Mouse (Mus musculus) MEL (cell line): ENCODE results near the gene Lonp1. TPM values are rescaled to one million over a fixed set of nuclear protein-coding genes. Genes with fewer than 3 reads are reported as not detected.
"Not testable (repeated sequence)": the region's sequence is repeated elsewhere in the genome, so short reads cannot be mapped to it uniquely, and the experiment has no call there.

Source experiments
- DNase-seq: peaks from one replicate; pipeline ENCODE4 v3.0.0; 2011; ENCODE audit warnings: low read depth, low spot score
- H3K27ac ChIP-seq: 2 replicates; pipeline ENCODE4 v1.5.1; 2012; ENCODE audit warnings: low read depth, mild to moderate bottlenecking, control low read depth, low read length, moderate library complexity; ENCODE audit not compliant: control insufficient read depth
- H3K27me3 ChIP-seq, 2 experiments: fragments of 150-350 bp in 1 of 2; sonication (generic) in 1 of 2; 2 replicates each; pipeline ENCODE4 v1.6.1; 2012; ENCODE audit warnings: low read length in 2 of 2, mild to moderate bottlenecking in 2 of 2, improper control_type of control experiment in 1 of 2, moderate library complexity in 1 of 2; ENCODE audit not compliant: insufficient read depth in 2 of 2, control insufficient read depth in 1 of 2
- H3K36me3 ChIP-seq, 2 experiments: 2 replicates each; pipeline ENCODE4 v1.6.1; 2012 to 2014; ENCODE audit warnings: low read length in 2 of 2, improper control_type of control experiment in 1 of 2, inconsistent platforms in 1 of 2, mild to moderate bottlenecking in 1 of 2; ENCODE audit not compliant: insufficient read depth in 2 of 2, control insufficient read depth in 1 of 2
- H3K4me1 ChIP-seq, 2 experiments: fragments of 150-350 bp in 1 of 2; sonication (generic) in 1 of 2; 2 replicates each; pipeline ENCODE4 v1.6.1; 2012; ENCODE audit warnings: low read length in 2 of 2, improper control_type of control experiment in 1 of 2, mild to moderate bottlenecking in 1 of 2; ENCODE audit not compliant: insufficient read depth in 2 of 2, control insufficient read depth in 1 of 2
- H3K4me3 ChIP-seq, 2 experiments: fragments of 150-350 bp in 1 of 2; sonication (generic) in 1 of 2; 2 replicates each; pipeline ENCODE4 v1.5.1; 2012; ENCODE audit warnings: low read depth in 2 of 2, low read length in 2 of 2, mild to moderate bottlenecking in 2 of 2, moderate library complexity in 2 of 2, control low read depth in 1 of 2, improper control_type of control experiment in 1 of 2; ENCODE audit not compliant: control insufficient read depth in 1 of 2, insufficient read depth in 1 of 2
- H3K79me2 ChIP-seq: 2 replicates; pipeline ENCODE4 v1.6.1; 2012; ENCODE audit warnings: mild to moderate bottlenecking, low read length, moderate library complexity; ENCODE audit not compliant: control insufficient read depth, poor library complexity, insufficient read depth
- H3K9ac ChIP-seq: 2 replicates; pipeline ENCODE4 v1.6.1; 2012; ENCODE audit warnings: low read depth, mild to moderate bottlenecking, control low read depth, low read length, moderate library complexity; ENCODE audit not compliant: control insufficient read depth, poor library complexity, severe bottlenecking
- H3K9me3 ChIP-seq: fragments of 150-350 bp; sonication (generic); replicated peaks from 2 replicates; pipeline ENCODE4 v1.6.1; 2012; ENCODE audit warnings: mild to moderate bottlenecking, low read length, improper control_type of control experiment, moderate library complexity; ENCODE audit not compliant: insufficient read depth
- BHLHE40 ChIP-seq: IDR thresholded peaks from 2 replicates; pipeline ENCODE4 v1.6.1; 2012; ENCODE audit warnings: low read depth, mild to moderate bottlenecking, inconsistent platforms, low read length, improper control_type of control experiment, borderline replicate concordance
- CHD2 ChIP-seq: IDR thresholded peaks from 2 replicates; pipeline ENCODE4 v1.6.1; 2011; ENCODE audit warnings: low read length, improper control_type of control experiment
- ELF1 ChIP-seq: IDR thresholded peaks from 2 replicates; pipeline ENCODE4 v1.6.1; 2014; ENCODE audit warnings: low read depth, mild to moderate bottlenecking, inconsistent platforms, low read length, improper control_type of control experiment, moderate library complexity
- ETS1 ChIP-seq: IDR thresholded peaks from 2 replicates; pipeline ENCODE4 v1.6.1; 2012; ENCODE audit warnings: low read depth, mild to moderate bottlenecking, inconsistent platforms, low read length, improper control_type of control experiment, moderate library complexity
- GATA1 ChIP-seq: IDR thresholded peaks from 2 replicates; pipeline ENCODE4 v1.6.1; 2011; ENCODE audit warnings: low read depth, low read length, improper control_type of control experiment
- HCFC1 ChIP-seq: IDR thresholded peaks from 2 replicates; pipeline ENCODE4 v1.6.1; 2012; ENCODE audit warnings: low read depth, mild to moderate bottlenecking, inconsistent platforms, low read length, improper control_type of control experiment, moderate library complexity
- KAT2A ChIP-seq: conservative IDR thresholded peaks from 2 replicates; pipeline ENCODE4 v1.6.1; 2012; ENCODE audit warnings: low read depth, low read length, improper control_type of control experiment, inconsistent platforms
- MAFK ChIP-seq: IDR thresholded peaks from 2 replicates; pipeline ENCODE4 v1.6.1; 2011; ENCODE audit warnings: low read depth, mild to moderate bottlenecking, low read length, improper control_type of control experiment, borderline replicate concordance
- MAX ChIP-seq: IDR thresholded peaks from 2 replicates; pipeline ENCODE4 v1.6.1; 2011; ENCODE audit warnings: low read length, improper control_type of control experiment
- MXI1 ChIP-seq: IDR thresholded peaks from 2 replicates; pipeline ENCODE4 v1.6.1; 2011; ENCODE audit warnings: mild to moderate bottlenecking, low read depth, low read length, improper control_type of control experiment
- MYC ChIP-seq: IDR thresholded peaks from 2 replicates; pipeline ENCODE4 v1.6.1; 2011; ENCODE audit warnings: low read depth, mild to moderate bottlenecking, low read length, improper control_type of control experiment, moderate library complexity
- NELFE ChIP-seq: IDR thresholded peaks from 2 replicates; pipeline ENCODE4 v1.6.1; 2011; ENCODE audit warnings: low read depth, low read length, improper control_type of control experiment
- NRF1 ChIP-seq: IDR thresholded peaks from 2 replicates; pipeline ENCODE4 v1.6.1; 2014; ENCODE audit warnings: low read depth, mild to moderate bottlenecking, inconsistent platforms, low read length, improper control_type of control experiment, moderate library complexity; ENCODE audit not compliant: poor library complexity, insufficient read depth, severe bottlenecking
- POLR2A ChIP-seq, 2 experiments: IDR thresholded peaks; 2 replicates each; pipeline ENCODE4 v1.6.1; 2011 to 2012; ENCODE audit warnings: low read length in 2 of 2, mild to moderate bottlenecking in 2 of 2, control low read depth in 1 of 2, improper control_type of control experiment in 1 of 2, low read depth in 1 of 2, moderate library complexity in 1 of 2; ENCODE audit not compliant: control insufficient read depth in 1 of 2, insufficient read depth in 1 of 2, poor library complexity in 1 of 2
- POLR2AphosphoS2 ChIP-seq: IDR thresholded peaks from 2 replicates; pipeline ENCODE4 v1.6.1; 2011; ENCODE audit warnings: low read length, improper control_type of control experiment
- POLR2AphosphoS5 ChIP-seq: IDR thresholded peaks from 2 replicates; pipeline ENCODE4 v1.6.1; 2012; ENCODE audit warnings: low read depth, borderline replicate concordance, mild to moderate bottlenecking, inconsistent platforms, low read length, moderate library complexity, mixed read lengths
- RCOR1 ChIP-seq: IDR thresholded peaks from 2 replicates; pipeline ENCODE4 v1.6.1; 2012; ENCODE audit warnings: low read depth, mild to moderate bottlenecking, inconsistent platforms, low read length, improper control_type of control experiment
- SIN3A ChIP-seq: IDR thresholded peaks from 2 replicates; pipeline ENCODE4 v1.6.1; 2012; ENCODE audit warnings: low read length, improper control_type of control experiment, inconsistent platforms
- TAL1 ChIP-seq: IDR thresholded peaks from 2 replicates; pipeline ENCODE4 v1.6.1; 2012; ENCODE audit warnings: mild to moderate bottlenecking, inconsistent platforms, low read length, moderate library complexity, mixed read lengths
- TBP ChIP-seq: IDR thresholded peaks from 2 replicates; pipeline ENCODE4 v1.8.0; 2011; ENCODE audit warnings: low read depth, low read length, improper control_type of control experiment
- TCF12 ChIP-seq: IDR thresholded peaks from 2 replicates; pipeline ENCODE4 v1.6.1; 2014; ENCODE audit warnings: low read depth, mild to moderate bottlenecking, inconsistent platforms, low read length, improper control_type of control experiment, moderate library complexity
- UBTF ChIP-seq: IDR thresholded peaks from 2 replicates; pipeline ENCODE4 v1.6.1; 2012; ENCODE audit warnings: low read depth, mild to moderate bottlenecking, inconsistent platforms, low read length, improper control_type of control experiment, moderate library complexity, borderline replicate concordance; ENCODE audit not compliant: insufficient read depth
- USF2 ChIP-seq, 2 experiments: IDR thresholded peaks; 2 replicates each; pipeline ENCODE4 v1.6.1; 2011 to 2012; ENCODE audit warnings: improper control_type of control experiment in 2 of 2, low read length in 2 of 2, borderline replicate concordance in 1 of 2, inconsistent platforms in 1 of 2, low read depth in 1 of 2, mild to moderate bottlenecking in 1 of 2; ENCODE audit not compliant: insufficient read depth in 1 of 2
- ZC3H11A ChIP-seq: IDR thresholded peaks from 2 replicates; pipeline ENCODE4 v1.6.1; 2012; ENCODE audit warnings: low read depth, mild to moderate bottlenecking, inconsistent platforms, low read length, improper control_type of control experiment
- ZMIZ1 ChIP-seq: IDR thresholded peaks from 2 replicates; pipeline ENCODE4 v1.6.1; 2012; ENCODE audit warnings: low read depth, mild to moderate bottlenecking, inconsistent platforms, low read length, improper control_type of control experiment, moderate library complexity
- ZNF384 ChIP-seq: IDR thresholded peaks from 2 replicates; pipeline ENCODE4 v1.6.1; 2012; ENCODE audit warnings: low read depth, mild to moderate bottlenecking, inconsistent platforms, low read length, improper control_type of control experiment
- polyA plus RNA-seq, 2 experiments: library from polyadenylated mRNA; stranded (reverse) in 1 of 2; unstranded in 1 of 2; fragments of >175 nt in 1 of 2; fragments of >200 nt in 1 of 2; gene quantifications; 2 replicates each; pipeline versions ENCODE4 v1.2.1 to v1.2.4; 2012; ENCODE audit warnings: low replicate concordance in 2 of 2, low read depth in 1 of 2; ENCODE audit not compliant: insufficient read length in 2 of 2, insufficient read depth in 1 of 2, missing spikeins in 1 of 2
- total RNA-seq: library from RNA; depleted of rRNA; stranded (reverse); fragments of 300-350 nt; gene quantifications from 2 replicates; pipeline ENCODE4 v1.2.3, GENCODE M21; 2012

Gene Lonp1
- total and polyA plus RNA-seq, 3 experiments: 162 to 296 (median 197) TPM

GRCm38 (mm10) chr17:56612565-56612939 lies 14.1 kb downstream of the Lonp1 start:
- peaks cover 39% of the 10 kb centered on the region for H3K79me2 ChIP-seq
- peak overlapping the region; percentile 78 for H3K27ac ChIP-seq
- peak overlapping the region; percentile 51 for H3K9ac ChIP-seq
- H3K4me3 ChIP-seq: peak overlapping the region; percentile 23 to 63
- H3K27me3 ChIP-seq, H3K9me3 ChIP-seq, DNase-seq, H3K36me3 ChIP-seq: not testable (repeated sequence)
- TF ChIP-seq TAL1: 0 out of 2 replicates have a peak, but pooled peaks have one; percentile 32
- peaks cover 0 to 13% of the 10 kb centered on the region in 2 experiments; a peak in 2 of 4 replicates for H3K4me1 ChIP-seq

- Histone ChIP-seq H3K36me3 (peaks cover 2 to 7% of the 10 kb centered on the region in 2 experiments; a peak in 3 of 4 replicates), H3K4me1 (peaks cover 0 to 13% of the 10 kb centered on the region in 2 experiments; a peak in 2 of 4 replicates), H3K27me3 (no peaks in the 10 kb centered on the region), H3K9ac (peak overlapping the region; percentile 51), H3K27ac (peak overlapping the region; percentile 78), H3K4me3 (peak overlapping the region; percentile 46 to 63), H3K9me3 (no peaks in the 10 kb centered on the region), H3K79me2 (peaks cover 39% of the 10 kb centered on the region)
- DNase-seq: peak; percentile 96
- TF ChIP-seq BHLHE40 (peak; percentile 95), NRF1 (0 out of 2 replicates have a peak, but pooled peaks have one; percentile 6), RCOR1 (0 out of 2 replicates have a peak, but pooled peaks have one; percentile 8), MAFK (no peak), KAT2A (0 out of 2 replicates have a peak, but pooled peaks have one; percentile 22), NELFE (peak; percentile 68), SIN3A (peak; percentile 65; the same call in 1 of the 2 replicates), HCFC1 (peak; percentile 36; the same call in 1 of the 2 replicates), POLR2AphosphoS2 (peak; percentile 89), ZMIZ1 (no peak; the same call in 1 of the 2 replicates), ELF1 (no peak), GATA1 (0 out of 2 replicates have a peak, but pooled peaks have one; percentile 42), POLR2A (IDR thresholded peaks at IDR 0.05; ENCODE audit: control insufficient read depth in 1 of 2, insufficient read depth in 1 of 2, low read depth in 1 of 2, low read length in 2 of 2, poor library complexity in 1 of 2) (peak in 1 of 2 experiments; percentile 71; a peak in 2 of 4 replicates), MXI1 (peak; percentile 85), MAX (peak; percentile 70), TBP (peak; percentile 35; the same call in 1 of the 2 replicates), ZC3H11A (no peak), TCF12 (0 out of 2 replicates have a peak, but pooled peaks have one; percentile 29), ZNF384 (peak; percentile 69), USF2 (IDR thresholded peaks at IDR 0.05; ENCODE audit: borderline replicate concordance in 1 of 2, insufficient read depth in 1 of 2, low read depth in 1 of 2, low read length in 2 of 2) (no peak), ETS1 (peak; percentile 40; the same call in 1 of the 2 replicates), CHD2 (no peak), MYC (peak; percentile 83; the same call in 1 of the 2 replicates), UBTF (no peak), POLR2AphosphoS5 (no peak)
These were observed 14.7 kb downstream of the Lonp1 start for GRCm38 (mm10) chr17:56611861-56612564.
